Mouse (Mus musculus): ENCODE measurements at regions not wholly inside any gene's neighbourhood (a gene's known extent, or its start where the extent isn't known, plus 50 kb on each side); places are given as distances from the start of the nearest gene placed in this dataset.

DNA sequence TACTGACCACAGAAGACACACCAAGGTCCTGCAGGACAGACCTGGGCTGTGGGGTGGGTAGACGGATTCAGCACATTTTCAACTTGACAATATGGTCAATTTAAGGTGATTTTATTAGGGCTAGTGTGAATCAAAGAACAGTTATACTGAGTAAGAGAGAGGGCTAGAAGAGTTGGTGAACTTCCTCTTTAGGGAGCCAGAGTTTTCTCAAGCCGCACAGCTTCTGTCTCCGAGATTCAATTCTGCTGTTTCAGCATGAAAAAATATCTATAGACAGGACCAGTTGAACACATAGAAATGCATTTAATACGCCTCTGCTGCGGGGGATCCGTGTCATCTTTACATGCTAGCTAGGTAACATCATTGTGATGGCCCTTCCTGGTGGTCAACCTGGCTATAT is 66.4 kb upstream of the Medag start:
- TF ChIP-seq CTCF (IDR thresholded peaks at IDR 0.05; ENCODE audit: extremely low read depth, insufficient read length, insufficient replicate concordance, low read depth, low read length) (no peak), POLR2A (IDR thresholded peaks at IDR 0.05; ENCODE audit: low read depth, low read length) (no peak)
